Mouse (Mus musculus) spleen, adult 2 months (tissue): ENCODE results near the gene Chid1. TPM values are rescaled to one million over a fixed set of nuclear protein-coding genes. Genes with fewer than 3 reads are reported as not detected.
A peak's percentile ranks its signal among the peaks of the same experiment; 100 is the strongest.

Source experiments
- DNase-seq, 2 experiments: peaks; one replicate each; pipeline versions ENCODE4 v3.0.0 to v3.0.0-alpha.2; 2012 to 2021; ENCODE audit warnings: low spot score in 2 of 2, low read depth in 1 of 2
- H3K27ac ChIP-seq: fragments of 200-500 bp; 2 replicates; pipeline ENCODE4 v1.5.1; 2012; ENCODE audit warnings: low read length, inconsistent platforms; ENCODE audit not compliant: insufficient read depth
- H3K27me3 ChIP-seq: fragments of 200-500 bp; 2 replicates; pipeline ENCODE4 v1.6.1; 2012; ENCODE audit warnings: mild to moderate bottlenecking, moderate library complexity, low read length, inconsistent platforms; ENCODE audit not compliant: control insufficient read depth, insufficient read depth
- H3K36me3 ChIP-seq: fragments of 200-500 bp; 2 replicates; pipeline ENCODE4 v1.6.1; 2012; ENCODE audit warnings: mild to moderate bottlenecking, low read length, inconsistent platforms; ENCODE audit not compliant: control insufficient read depth, insufficient read depth
- H3K4me1 ChIP-seq: fragments of 200-500 bp; 2 replicates; pipeline ENCODE4 v1.6.1; 2011; ENCODE audit warnings: inconsistent platforms; ENCODE audit not compliant: control insufficient read depth, insufficient read depth, insufficient read length
- H3K4me3 ChIP-seq: fragments of 200-500 bp; 2 replicates; pipeline ENCODE4 v1.5.1; 2011; ENCODE audit warnings: mild to moderate bottlenecking, inconsistent platforms; ENCODE audit not compliant: insufficient read depth, insufficient read length; ENCODE audit errors: extremely low read depth
- CTCF ChIP-seq: fragments of 200-500 bp; IDR thresholded peaks from 2 replicates; pipeline ENCODE4 v1.5.1; 2011; ENCODE audit warnings: mild to moderate bottlenecking, inconsistent platforms; ENCODE audit not compliant: insufficient read depth, insufficient read length, insufficient replicate concordance; ENCODE audit errors: extremely low read depth
- POLR2A ChIP-seq: fragments of 200-500 bp; IDR thresholded peaks from 2 replicates; pipeline ENCODE4 v1.6.1; 2011; ENCODE audit warnings: low read depth, low read length, inconsistent platforms
- WGBS: fragments of 180-500 bp; shearing (Covaris S2); methylation state at CpG from one replicate; pipeline ENCODE4 v1.1.7; 2018; 5-methylcytosine and 5-hydroxymethylcytosine counted together
- polyA plus RNA-seq: library from polyadenylated mRNA; depleted of rRNA; stranded (reverse); fragments of >200 nt; gene quantifications from 2 replicates; pipeline ENCODE4 v1.2.3, GENCODE M21; 2012

Chid1 gene
- polyA plus RNA-seq, 1 experiment: 13.8 TPM

- no peak for DNase-seq
- Histone ChIP-seq H3K4me1 (peaks cover 23% of the 10 kb centered on the region), H3K36me3 (peaks cover 6% of the 10 kb centered on the region), H3K4me3 (no peak overlapping the region), H3K27ac (no peak overlapping the region; the same call in 1 of the 2 replicates), H3K27me3 (peaks cover 5% of the 10 kb centered on the region)
- TF ChIP-seq CTCF: no peak
- TF ChIP-seq POLR2A: no peak
- 81% methylated on average over 7 of the region's 7 CpGs for WGBS
Measured at GRCm38 (mm10) chr7:141466045-141466394, 73.6 kb downstream of the Chid1 start.

GRCm38 (mm10) chr7:141465388-141466044 is 74.1 kb downstream of the Chid1 start:
- 51% methylated on average over 8 of the region's 10 CpGs for WGBS
- peaks cover 5% of the 10 kb centered on the region for H3K36me3 ChIP-seq
- TF ChIP-seq POLR2A: no peak
- no peak for TF ChIP-seq CTCF
- H3K27ac ChIP-seq: no peak overlapping the region; the same call in 1 of the 2 replicates
- H3K4me3 ChIP-seq: no peak overlapping the region
- peaks cover 23% of the 10 kb centered on the region for H3K4me1 ChIP-seq
- no peak for DNase-seq
- peaks cover 5% of the 10 kb centered on the region for H3K27me3 ChIP-seq

GRCm38 (mm10) chr7:141464603-141465201 is 75.0 kb downstream of the Chid1 start:
- DNase-seq: no peak
- Histone ChIP-seq H3K27me3 (peaks cover 5% of the 10 kb centered on the region), H3K4me1 (peaks cover 23% of the 10 kb centered on the region), H3K36me3 (peaks cover 2% of the 10 kb centered on the region), H3K4me3 (no peak overlapping the region), H3K27ac (no peak overlapping the region)
- TF ChIP-seq CTCF (no peak), POLR2A (no peak)
- WGBS: 13% methylated on average over 38 of the region's 38 CpGs

DNA sequence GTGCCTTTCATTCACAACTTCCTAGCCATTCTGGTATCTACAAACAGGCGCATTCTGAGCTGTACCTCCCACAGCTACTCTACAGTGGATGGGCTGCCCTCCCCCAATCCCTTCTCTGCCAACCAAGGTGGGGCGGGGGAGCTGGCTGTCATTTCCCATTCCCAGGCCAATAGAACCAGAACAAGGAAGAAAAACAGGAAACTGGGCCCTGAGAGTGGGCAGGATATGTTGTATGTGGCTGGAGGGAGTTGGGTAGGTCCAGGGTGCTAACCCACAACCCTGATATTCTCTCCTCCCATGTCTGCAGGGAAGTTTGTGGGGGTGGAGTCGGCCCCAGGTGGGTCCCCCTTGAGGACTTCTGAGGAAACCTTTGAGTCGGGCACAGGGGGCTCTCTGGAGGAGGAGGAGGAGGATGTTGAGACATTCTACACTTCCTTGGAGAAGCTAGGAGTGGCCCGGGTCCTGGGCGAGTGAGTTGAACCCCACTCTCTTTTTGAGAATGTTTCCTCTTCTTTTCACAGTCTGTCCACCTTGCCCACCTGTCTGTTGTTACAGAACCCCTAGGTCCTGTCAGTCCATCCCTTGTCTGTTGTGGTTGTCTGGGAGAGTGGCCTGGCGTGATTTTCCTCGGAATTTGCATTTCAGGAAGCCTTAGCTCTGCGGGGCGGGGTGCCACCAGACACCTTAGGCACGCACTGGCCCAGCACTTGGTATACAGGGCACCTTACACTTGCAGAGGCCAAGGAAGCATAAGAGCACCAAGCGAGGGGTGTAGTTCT is 75.6 kb downstream of the Chid1 start:
- Histone ChIP-seq H3K36me3 (peaks cover 8% of the 10 kb centered on the region), H3K4me1 (peaks cover 18% of the 10 kb centered on the region), H3K27me3 (peaks cover 5% of the 10 kb centered on the region), H3K4me3 (no peak overlapping the region), H3K27ac (no peak overlapping the region)
- 41% methylated on average over 12 of the region's 12 CpGs for WGBS
- no peak for DNase-seq
- no peak for TF ChIP-seq POLR2A
- TF ChIP-seq CTCF: no peak

DNA sequence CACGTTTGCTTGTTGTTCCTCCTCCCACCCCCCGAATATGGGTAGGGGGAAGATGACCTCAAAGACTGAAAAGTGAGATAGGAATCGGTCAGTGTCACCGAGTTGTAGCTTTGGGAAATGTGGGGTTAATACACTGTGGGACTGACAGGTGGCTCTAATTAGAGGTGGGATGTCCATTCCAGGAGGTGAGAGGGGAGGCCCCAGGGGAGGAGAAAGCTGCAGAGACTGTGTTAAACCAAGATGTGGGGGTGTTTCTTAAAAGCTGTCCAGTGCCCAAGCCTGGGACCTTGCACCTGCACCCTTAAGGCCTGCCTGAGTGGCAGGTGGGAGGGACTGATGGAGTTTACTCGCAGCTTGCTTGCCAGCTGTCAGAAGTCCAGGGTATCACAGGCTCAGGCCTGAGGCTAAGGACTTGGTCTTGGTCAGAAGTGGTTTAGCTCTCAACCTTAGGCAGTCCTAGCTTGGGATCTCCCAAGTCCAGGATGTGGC is 77.3 kb downstream of the Chid1 start:
- TF ChIP-seq POLR2A (no peak), CTCF (no peak)
- Histone ChIP-seq H3K27me3 (peaks cover 5% of the 10 kb centered on the region), H3K4me3 (peak overlapping the region; percentile 17; the same call in 1 of the 2 replicates), H3K36me3 (peaks cover 20% of the 10 kb centered on the region), H3K27ac (no peak overlapping the region), H3K4me1 (peaks cover 8% of the 10 kb centered on the region)
- WGBS: 43% methylated on average over 5 of the region's 5 CpGs
- DNase-seq: no peak

DNA sequence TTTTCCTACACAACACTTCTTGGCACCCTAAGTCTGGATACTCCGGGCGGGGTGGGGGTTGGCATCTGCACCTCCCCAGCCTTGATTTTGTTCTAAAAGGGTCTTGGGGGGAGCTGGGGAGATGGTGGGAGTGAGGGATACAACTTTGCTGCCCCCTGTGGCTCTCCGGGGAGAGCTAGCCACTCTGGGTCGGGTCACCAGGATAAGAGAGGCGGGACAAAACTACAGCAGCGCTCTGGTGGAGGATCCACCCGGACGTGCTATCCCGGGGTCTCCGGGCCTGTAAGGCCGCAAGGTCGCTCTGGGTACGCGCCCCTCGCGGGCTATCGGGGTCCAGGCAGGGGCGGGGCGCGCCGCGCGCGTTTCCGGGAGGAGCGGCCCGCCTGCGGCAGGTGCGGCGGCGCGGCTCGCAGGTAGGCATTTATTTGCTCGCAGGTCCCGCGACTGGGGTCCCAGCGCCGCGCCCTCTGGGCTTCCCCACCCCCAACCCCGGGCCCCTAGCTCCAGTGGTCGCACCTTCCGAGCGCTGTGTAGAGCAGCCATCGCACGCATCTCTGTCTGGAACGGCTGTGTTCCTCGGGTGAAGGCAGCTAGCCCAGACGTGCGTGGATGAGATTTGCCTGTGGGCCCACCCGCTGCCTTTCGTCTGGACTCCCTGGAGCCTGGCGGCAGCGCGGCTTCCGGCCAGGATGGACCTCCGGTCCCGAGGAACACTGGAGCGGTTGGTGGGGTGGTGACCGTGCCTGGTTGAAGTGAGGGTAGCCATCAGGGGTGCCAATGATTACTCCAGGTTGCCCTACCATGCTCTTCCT is 77.9 kb downstream of the Chid1 start:
- no peak for DNase-seq
- WGBS: 9% methylated on average over 53 of the region's 59 CpGs
- H3K4me1 ChIP-seq: peaks cover 8% of the 10 kb centered on the region
- H3K4me3 ChIP-seq: peak overlapping the region; percentile 31; the same call in 1 of the 2 replicates
- TF ChIP-seq CTCF (0 out of 2 replicates have a peak, but pooled peaks have one; percentile 1), POLR2A (no peak)
- peaks cover 22% of the 10 kb centered on the region for H3K36me3 ChIP-seq
- H3K27me3 ChIP-seq: peaks cover 5% of the 10 kb centered on the region
- H3K27ac ChIP-seq: no peak overlapping the region; the same call in 1 of the 2 replicates
